Mouse (Mus musculus) urinary bladder, adult 2 months (tissue): ENCODE data around the gene Adamtsl1. TPM values are rescaled to one million over a fixed set of nuclear protein-coding genes. Genes with fewer than 3 reads are reported as not detected.
A peak's percentile ranks its signal among the peaks of the same experiment; 100 is the strongest.

Experiments used
- DNase-seq: peaks from one replicate; pipeline ENCODE4 v3.0.0; 2022; ENCODE audit warnings: low spot score
- polyA plus RNA-seq: library from polyadenylated mRNA; depleted of rRNA; stranded (reverse); fragments of >200 nt; gene quantifications from 2 replicates; pipeline ENCODE4 v1.2.3, GENCODE M21; 2012; rRNA removed

Gene Adamtsl1
- 30.5 and 39.1 TPM in 2 replicates for polyA plus RNA-seq

DNA sequence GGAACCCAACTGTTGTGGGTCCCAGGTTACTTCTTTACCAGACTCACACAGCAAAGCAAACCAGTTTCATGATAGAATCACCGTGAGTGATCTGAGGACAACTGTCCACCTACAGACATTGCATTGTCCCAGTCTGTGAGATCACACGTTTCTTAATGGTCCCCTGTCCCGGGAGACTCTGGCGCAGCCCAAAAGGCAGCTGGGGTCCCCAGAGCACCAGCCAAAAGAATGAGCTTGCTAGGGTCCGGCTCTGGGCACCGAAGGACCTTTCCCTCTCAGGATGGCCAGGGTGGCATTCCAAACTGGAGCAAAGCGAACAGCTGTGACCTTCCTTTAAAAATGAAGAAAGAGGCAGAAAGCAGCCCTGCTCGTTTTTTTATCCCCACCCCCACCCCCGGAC is at the start of gene Adamtsl1:
TSS of gene Adamtsl1 (plus strand) at position 381 of the 400 bp plus-strand sequence.
- no peak for DNase-seq

- DNase-seq = no peak
These were observed 30.4 kb upstream of the Adamtsl1 start for GRCm38 (mm10) chr4:85483586-85483985.

DNA sequence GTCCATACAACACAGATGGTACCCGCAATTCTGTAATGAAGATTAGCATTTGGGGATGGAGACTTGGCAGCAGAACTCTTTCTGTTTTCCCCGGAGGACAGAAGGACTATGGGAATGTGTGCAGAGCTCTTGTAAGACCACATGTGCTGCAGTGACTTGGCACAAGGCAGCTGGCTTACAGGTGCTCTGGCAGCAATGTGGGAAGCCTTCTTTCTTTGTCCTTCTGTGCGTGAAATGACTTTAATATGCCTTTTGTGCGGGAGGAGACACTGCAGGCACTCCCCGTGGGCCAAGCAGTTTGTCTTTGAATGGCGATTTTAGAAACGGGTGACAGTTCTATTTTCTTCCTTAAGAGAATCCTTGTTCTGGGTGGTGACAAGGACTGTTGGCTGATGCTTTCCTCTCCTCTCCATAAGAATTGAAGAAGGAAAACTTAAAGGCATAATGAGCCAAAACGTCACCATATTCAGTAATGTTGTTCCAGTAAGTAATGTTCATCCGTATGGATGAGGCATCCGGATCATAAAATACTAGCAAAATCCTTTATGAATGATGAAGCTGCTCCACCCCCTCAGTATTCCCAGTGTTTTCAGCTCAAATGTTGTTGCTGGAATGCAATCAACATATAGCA is 27.5 kb upstream of the Adamtsl1 start:
- DNase-seq = no peak

DNA sequence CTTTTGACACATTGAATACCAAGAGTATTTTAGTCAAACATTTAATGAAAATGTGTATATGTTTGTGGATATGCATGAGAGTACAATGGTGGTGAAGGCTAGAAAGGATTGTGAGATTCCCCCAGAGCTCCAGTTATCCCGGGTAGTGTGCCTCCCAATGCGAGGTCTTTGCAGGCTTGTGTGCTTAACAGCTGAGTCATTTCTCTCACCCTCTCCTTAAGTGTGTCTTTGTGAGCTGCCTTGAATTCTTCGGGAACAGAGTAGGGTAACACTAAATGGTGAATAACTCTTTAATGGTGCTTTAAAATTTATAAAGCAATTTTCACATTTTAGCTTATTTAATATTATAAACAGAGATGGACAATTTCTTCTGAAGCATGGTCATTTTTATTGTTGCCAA is 8.3 kb upstream of the Adamtsl1 start:
- no peak for DNase-seq

GRCm38 (mm10) chr4:85506976-85507375 is 7.0 kb upstream of the Adamtsl1 start:
- DNase-seq = no peak

- DNase-seq = no peak
These were observed 6.5 kb upstream of the Adamtsl1 start for GRCm38 (mm10) chr4:85507491-85507890.

DNA sequence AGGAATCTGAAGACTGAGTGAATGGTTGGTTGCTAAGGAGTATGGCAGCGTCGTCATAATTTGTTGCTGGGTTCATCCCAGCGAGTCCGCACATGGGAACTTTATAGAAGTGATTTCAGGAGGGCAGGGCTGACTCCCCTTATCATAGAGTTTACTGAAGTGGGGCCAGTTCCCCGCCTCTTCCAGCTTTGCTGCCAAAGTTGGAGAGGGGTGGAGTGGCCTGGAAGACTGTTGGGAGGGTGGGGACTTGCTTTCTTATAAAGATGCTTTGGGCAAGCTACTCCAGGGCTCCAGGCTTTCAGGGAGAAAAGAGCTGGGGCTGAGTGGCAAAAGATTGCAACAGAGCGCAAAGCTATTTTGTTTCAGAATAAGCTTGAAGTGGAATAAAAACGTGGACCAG is 684 bp upstream of the Adamtsl1 start:
- no peak for DNase-seq

GRCm38 (mm10) chr4:85514205-85514681 is 271 bp downstream of the Adamtsl1 start:
- peak; percentile 27 for DNase-seq

DNA sequence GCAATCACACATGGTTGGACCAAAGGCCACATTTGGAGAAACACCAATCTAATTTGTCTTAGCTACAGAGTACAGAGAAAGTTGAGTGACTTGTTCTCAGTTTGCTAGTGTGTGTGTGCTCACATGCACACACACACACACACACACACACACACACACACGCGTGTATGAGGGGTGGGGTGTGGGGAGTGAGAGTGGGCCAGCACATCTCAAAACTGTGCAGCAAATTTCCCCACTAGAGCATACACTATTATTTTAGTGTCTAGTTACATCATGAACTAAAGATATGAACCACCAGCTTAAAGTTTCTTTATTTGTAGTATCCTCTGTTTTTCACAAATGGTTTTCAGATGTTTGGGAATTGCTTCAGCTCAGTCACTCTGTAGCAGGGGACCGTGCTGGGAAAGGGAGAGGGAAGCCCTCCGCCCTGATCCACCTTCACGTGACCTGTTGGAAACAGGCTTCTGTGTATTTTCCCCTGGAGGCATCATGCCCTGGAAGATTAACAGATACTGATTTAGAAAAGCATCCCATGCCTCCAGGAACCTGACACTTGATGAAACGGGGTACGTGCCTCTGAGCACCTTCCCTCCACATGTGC is 13.1 kb downstream of the Adamtsl1 start:
- DNase-seq = no peak

DNA sequence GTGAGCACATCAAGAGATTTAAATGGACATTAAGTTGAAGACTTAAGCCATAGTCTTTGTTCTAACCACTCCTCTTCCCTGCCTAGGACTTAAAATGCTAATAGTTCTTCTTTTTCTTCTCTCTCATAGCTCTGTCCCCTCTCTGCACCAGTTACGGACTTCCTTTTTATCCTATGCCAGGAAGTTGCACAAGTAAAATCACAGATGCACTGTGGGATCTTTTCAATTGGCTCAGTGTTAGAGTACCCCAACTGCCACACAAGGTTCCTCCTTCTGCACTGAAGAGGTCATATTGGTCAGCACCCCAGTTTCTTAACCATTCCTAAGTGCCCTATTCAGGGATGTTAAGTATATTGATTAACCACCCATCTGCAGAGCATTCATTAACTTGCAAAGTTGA is 15.9 kb downstream of the Adamtsl1 start:
- no peak for DNase-seq

GRCm38 (mm10) chr4:85539677-85540076 is 25.7 kb downstream of the Adamtsl1 start:
- no peak for DNase-seq

GRCm38 (mm10) chr4:85543221-85543620 is 29.2 kb downstream of the Adamtsl1 start:
- no peak for DNase-seq

- DNase-seq = no peak
These were observed 40.7 kb downstream of the Adamtsl1 start for GRCm38 (mm10) chr4:85554696-85555095.

- DNase-seq = no peak
These were observed 45.8 kb downstream of the Adamtsl1 start for GRCm38 (mm10) chr4:85559753-85560152.

DNA sequence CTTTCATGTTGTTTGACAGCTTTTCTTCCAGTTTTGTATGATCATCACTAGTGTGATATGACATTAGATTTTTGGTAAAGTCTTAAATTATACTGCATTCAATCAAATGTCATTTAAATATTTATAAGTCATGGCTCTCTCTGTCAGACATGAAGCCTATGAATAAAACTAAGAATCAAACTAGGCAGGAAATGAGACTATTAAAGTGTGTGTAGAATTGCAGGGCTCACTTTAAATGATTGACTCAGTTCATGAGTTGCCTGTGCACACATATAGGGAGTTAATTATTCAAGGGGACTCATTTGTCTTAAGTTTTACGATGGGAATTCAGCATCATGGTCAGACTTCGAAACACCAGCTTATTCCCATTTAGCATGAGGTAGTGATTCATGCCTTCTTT is 71.5 kb downstream of the Adamtsl1 start:
- DNase-seq = no peak

GRCm38 (mm10) chr4:85588928-85589327 is 75.0 kb downstream of the Adamtsl1 start:
- no peak for DNase-seq

- no peak for DNase-seq
These were observed 77.1 kb downstream of the Adamtsl1 start for GRCm38 (mm10) chr4:85591037-85591436.

GRCm38 (mm10) chr4:85594159-85594558 is 80.2 kb downstream of the Adamtsl1 start:
- DNase-seq = no peak

- DNase-seq = no peak
These were observed 99.4 kb downstream of the Adamtsl1 start for GRCm38 (mm10) chr4:85613331-85613730.

DNA sequence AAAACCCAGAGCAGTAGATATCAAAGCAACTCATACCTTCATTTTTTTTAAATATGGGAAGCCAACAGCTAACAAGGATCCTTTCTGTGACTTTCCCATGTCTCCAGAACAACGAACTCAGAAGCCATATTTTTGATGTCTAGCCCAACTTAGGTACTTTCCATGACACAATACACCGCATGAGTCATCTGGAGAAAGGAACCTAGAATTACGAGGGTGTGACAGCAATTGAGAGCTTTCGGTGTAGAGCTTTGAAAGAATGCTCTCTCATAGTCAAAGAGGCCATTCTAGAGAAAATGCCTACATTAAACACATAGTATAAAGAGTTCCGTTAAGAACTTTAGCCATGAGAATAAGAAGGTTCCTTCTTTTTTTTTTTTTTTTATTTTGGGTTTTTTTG is 104.8 kb downstream of the Adamtsl1 start:
- DNase-seq = no peak

- DNase-seq = no peak
These were observed 105.3 kb downstream of the Adamtsl1 start for GRCm38 (mm10) chr4:85619261-85619660.

DNA sequence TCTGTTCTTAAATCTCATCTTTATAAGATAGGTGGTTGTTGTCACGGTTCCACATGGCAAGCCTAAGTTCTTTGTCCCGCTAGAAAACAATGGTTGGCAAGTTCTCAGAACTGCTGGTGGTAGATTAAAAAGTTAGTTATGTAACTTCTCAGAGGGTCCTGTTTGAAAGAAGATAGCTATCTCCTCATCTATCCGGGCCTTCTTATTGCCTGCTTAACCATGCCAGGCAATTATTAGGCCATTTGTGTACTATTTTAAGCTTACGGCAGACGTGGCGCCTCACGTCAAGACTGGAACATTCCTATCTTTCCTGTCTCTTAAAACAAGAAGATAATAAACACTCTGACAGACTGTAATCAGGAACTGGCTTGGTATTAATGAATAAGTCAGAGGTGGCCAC is 115.4 kb downstream of the Adamtsl1 start:
- DNase-seq = no peak

GRCm38 (mm10) chr4:85669271-85669670 is 155.3 kb downstream of the Adamtsl1 start:
- no peak for DNase-seq

DNA sequence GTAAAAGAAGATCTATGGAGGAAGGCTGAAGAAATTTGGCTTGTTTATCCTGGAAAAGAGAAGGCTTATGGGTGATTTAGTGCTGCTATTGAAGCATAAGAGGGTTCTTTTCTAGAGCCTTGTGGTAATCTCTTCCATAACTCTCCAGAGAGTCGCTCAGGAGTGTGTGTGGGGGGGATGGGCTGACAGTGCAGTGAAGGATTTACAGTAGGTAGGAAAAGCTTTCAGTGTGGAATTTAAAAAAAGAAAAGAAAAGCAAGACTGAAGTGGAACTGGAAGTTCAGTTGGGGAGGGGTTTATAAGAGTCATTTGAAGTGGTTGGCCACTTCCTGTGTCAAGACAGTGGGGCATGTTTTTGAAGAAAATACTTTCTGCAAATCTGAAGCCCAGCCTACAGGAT is 155.8 kb downstream of the Adamtsl1 start:
- DNase-seq = no peak
